Mouse (Mus musculus) CH12.LX (cell line): ENCODE data around the gene Prkg1. TPM values are rescaled to one million over a fixed set of nuclear protein-coding genes. Genes with fewer than 3 reads are reported as not detected.
A peak's percentile ranks its signal among the peaks of the same experiment; 100 is the strongest.

Experiments used
- DNase-seq: peaks from one replicate; pipeline ENCODE4 v3.0.0-alpha.2; 2013; ENCODE audit errors: extremely low read depth
- H3K27ac ChIP-seq: 2 replicates; pipeline ENCODE4 v1.5.1; 2012; ENCODE audit warnings: low read depth, mild to moderate bottlenecking, control low read depth, moderate library complexity; ENCODE audit not compliant: insufficient read depth
- H3K27me3 ChIP-seq: replicated peaks from 2 replicates; pipeline ENCODE3; 2012; ENCODE audit warnings: inconsistent platforms
- H3K36me3 ChIP-seq, 2 experiments: replicated peaks in 1 of 2; 2 replicates each; pipeline versions ENCODE3 to v1.6.1; 2012; ENCODE audit warnings: inconsistent platforms in 1 of 2, low read length in 1 of 2, mild to moderate bottlenecking in 1 of 2, mixed read lengths in 1 of 2, moderate library complexity in 1 of 2; ENCODE audit not compliant: control insufficient read depth in 1 of 2, insufficient read depth in 1 of 2
- H3K4me1 ChIP-seq, 2 experiments: 2 replicates each; pipeline ENCODE4 v1.6.1; 2012; ENCODE audit warnings: inconsistent platforms in 1 of 2, moderate library complexity in 1 of 2; ENCODE audit not compliant: insufficient read depth in 2 of 2, control insufficient read depth in 1 of 2
- H3K4me2 ChIP-seq: 2 replicates; pipeline ENCODE4 v1.6.1; 2012; ENCODE audit warnings: low read depth, mild to moderate bottlenecking, control low read depth; ENCODE audit not compliant: poor library complexity, insufficient read depth, severe bottlenecking
- H3K4me3 ChIP-seq, 3 experiments: fragments of 150-350 bp in 1 of 3; sonication (generic) in 1 of 3; replicated peaks in 1 of 3; 2 replicates each; pipeline versions ENCODE3 to v1.5.1; 2011 to 2012; ENCODE audit warnings: low read depth in 2 of 3, low read length in 2 of 3, mild to moderate bottlenecking in 2 of 3, moderate library complexity in 2 of 3, control low read depth in 1 of 3, improper control_type of control experiment in 1 of 3, inconsistent platforms in 1 of 3, mixed read lengths in 1 of 3; ENCODE audit not compliant: poor library complexity in 1 of 3
- H3K79me2 ChIP-seq: replicated peaks from 2 replicates; pipeline ENCODE4 v1.6.1; 2012; ENCODE audit warnings: mild to moderate bottlenecking, moderate library complexity; ENCODE audit not compliant: control insufficient read depth, poor library complexity, insufficient read depth, severe bottlenecking; ENCODE audit errors: extremely low read depth
- H3K9ac ChIP-seq: 2 replicates; pipeline ENCODE4 v1.6.1; 2012; ENCODE audit warnings: low read depth, mild to moderate bottlenecking, control low read depth, moderate library complexity; ENCODE audit not compliant: insufficient read depth
- H3K9me3 ChIP-seq: replicated peaks from 2 replicates; pipeline ENCODE3; 2012; ENCODE audit warnings: low read length, inconsistent platforms, mixed read lengths
- ETS1 ChIP-seq: conservative IDR thresholded peaks from 2 replicates; pipeline ENCODE4 v1.6.1; 2012; ENCODE audit warnings: low read depth, mild to moderate bottlenecking, inconsistent platforms, low read length, improper control_type of control experiment, moderate library complexity
- HCFC1 ChIP-seq: IDR thresholded peaks from 2 replicates; pipeline ENCODE4 v1.6.1; 2012; ENCODE audit warnings: low read depth, mild to moderate bottlenecking, inconsistent platforms, low read length, improper control_type of control experiment
- JUN ChIP-seq: IDR thresholded peaks from 2 replicates; pipeline ENCODE4 v1.6.1; 2011; ENCODE audit warnings: low read depth, mild to moderate bottlenecking, low read length, improper control_type of control experiment, moderate library complexity; ENCODE audit not compliant: insufficient read depth
- JUND ChIP-seq: conservative IDR thresholded peaks from 2 replicates; pipeline ENCODE4 v1.6.1; 2011; ENCODE audit warnings: low read depth, low read length, improper control_type of control experiment
- KAT2A ChIP-seq: IDR thresholded peaks from 2 replicates; pipeline ENCODE4 v1.6.1; 2012; ENCODE audit warnings: low read length, improper control_type of control experiment, inconsistent platforms; ENCODE audit not compliant: insufficient replicate concordance
- MAFK ChIP-seq: IDR thresholded peaks from 2 replicates; pipeline ENCODE4 v1.6.1; 2011; ENCODE audit warnings: low read length, improper control_type of control experiment; ENCODE audit not compliant: insufficient replicate concordance
- MAZ ChIP-seq: IDR thresholded peaks from 2 replicates; pipeline ENCODE4 v1.6.1; 2012; ENCODE audit warnings: low read depth, mild to moderate bottlenecking, inconsistent platforms, low read length, improper control_type of control experiment, moderate library complexity
- MEF2A ChIP-seq: IDR thresholded peaks from 2 replicates; pipeline ENCODE4 v1.6.1; 2014; ENCODE audit warnings: low read depth, mild to moderate bottlenecking, inconsistent platforms, low read length, improper control_type of control experiment, borderline replicate concordance
- MYC ChIP-seq: IDR thresholded peaks from 2 replicates; pipeline ENCODE4 v1.6.1; 2011; ENCODE audit warnings: low read depth, mild to moderate bottlenecking, improper control_type of control experiment, low read length
- NRF1 ChIP-seq: IDR thresholded peaks from 2 replicates; pipeline ENCODE4 v1.6.1; 2014; ENCODE audit warnings: low read depth, mild to moderate bottlenecking, inconsistent platforms, low read length, improper control_type of control experiment, moderate library complexity
- POLR2A ChIP-seq: IDR thresholded peaks from 2 replicates; pipeline ENCODE4 v1.6.1; 2011; ENCODE audit warnings: low read depth, mild to moderate bottlenecking, improper control_type of control experiment, low read length
- POLR2AphosphoS2 ChIP-seq: IDR thresholded peaks from 2 replicates; pipeline ENCODE4 v1.6.1; 2011; ENCODE audit warnings: low read depth, low read length, improper control_type of control experiment
- RAD21 ChIP-seq: IDR thresholded peaks from 2 replicates; pipeline ENCODE4 v1.6.1; 2011; ENCODE audit warnings: low read depth, mild to moderate bottlenecking, low read length, improper control_type of control experiment, moderate library complexity
- RCOR1 ChIP-seq: conservative IDR thresholded peaks from 2 replicates; pipeline ENCODE4 v1.6.1; 2012; ENCODE audit warnings: low read depth, mild to moderate bottlenecking, inconsistent platforms, low read length, improper control_type of control experiment
- SIN3A ChIP-seq: IDR thresholded peaks from 2 replicates; pipeline ENCODE4 v1.6.1; 2012; ENCODE audit warnings: low read length, improper control_type of control experiment, inconsistent platforms
- TCF12 ChIP-seq: IDR thresholded peaks from 2 replicates; pipeline ENCODE4 v1.6.1; 2014; ENCODE audit warnings: low read depth, mild to moderate bottlenecking, inconsistent platforms, low read length, improper control_type of control experiment
- USF1 ChIP-seq: IDR thresholded peaks from 2 replicates; pipeline ENCODE4 v1.6.1; 2014; ENCODE audit warnings: low read depth, mild to moderate bottlenecking, inconsistent platforms, low read length, improper control_type of control experiment
- USF2 ChIP-seq: conservative IDR thresholded peaks from 2 replicates; pipeline ENCODE4 v1.6.1; 2011; ENCODE audit warnings: low read depth, low read length, improper control_type of control experiment
- ZC3H11A ChIP-seq: IDR thresholded peaks from 2 replicates; pipeline ENCODE4 v1.6.1; 2012; ENCODE audit warnings: low read depth, mild to moderate bottlenecking, inconsistent platforms, low read length, improper control_type of control experiment
- ZMIZ1 ChIP-seq: IDR thresholded peaks from 2 replicates; pipeline ENCODE4 v1.6.1; 2012; ENCODE audit warnings: low read depth, mild to moderate bottlenecking, inconsistent platforms, low read length, improper control_type of control experiment
- dilution Hi-C: fragments of 300-500 bp; cut with MboI; formaldehyde crosslinking; loops from 2 replicates; pipeline ENCODE4 v1.14.3; 2020; ENCODE audit warnings: low sequenced_read_pairs; ENCODE audit not compliant: extremely low pct_unique_long_range_greater_than_20kb, extremely low pct_ligation_motif_present
- in situ Hi-C: fragments of 300-500 bp; cut with MboI; formaldehyde crosslinking; loops from 3 replicates; pipeline ENCODE4 v1.14.3; 2019; ENCODE audit warnings: low sequenced_read_pairs, low pct_ligation_motif_present, low pct_unique_long_range_greater_than_20kb, mixed read lengths
- polyA plus RNA-seq: library from polyadenylated mRNA; unstranded; fragments of >175 nt; gene quantifications from 2 replicates; pipeline ENCODE4 v1.2.1, GENCODE M21; 2012; ENCODE audit warnings: low read depth; ENCODE audit not compliant: insufficient read length
- total RNA-seq, 2 experiments: library from RNA; depleted of rRNA; stranded (reverse); fragments of 300-350 nt in 1 of 2; fragments of >200 nt in 1 of 2; gene quantifications; 2 replicates each; pipeline ENCODE4 v1.2.3; 2012 to 2014

Prkg1 gene
- total and polyA plus RNA-seq, 3 experiments: not detected

GRCm38 (mm10) chr19:30998572-30998971 lies 766.3 kb downstream of the Prkg1 start:
- H3K4me1 ChIP-seq: peaks cover 0 to 12% of the 10 kb centered on the region in 2 experiments; a peak in 2 of 4 replicates
- H3K9ac ChIP-seq: no peak overlapping the region
- DNase-seq: peak; percentile 57
- in situ Hi-C loops (no loop called here), dilution Hi-C loops (no loop called here)
- H3K4me2 ChIP-seq: no peak overlapping the region
- H3K27ac ChIP-seq: no peak overlapping the region
- H3K9me3 ChIP-seq: no peaks in the 10 kb centered on the region
- TF ChIP-seq NRF1 (no peak), USF1 (no peak), ZC3H11A (no peak), USF2 (no peak), RAD21 (no peak), SIN3A (no peak), MAZ (no peak), POLR2A (no peak)
- H3K36me3 ChIP-seq: no peaks in the 10 kb centered on the region
- H3K4me3 ChIP-seq: no peak overlapping the region
- no peaks in the 10 kb centered on the region for H3K27me3 ChIP-seq
- H3K79me2 ChIP-seq: no peaks in the 10 kb centered on the region

- H3K4me3 ChIP-seq: no peak overlapping the region
- TF ChIP-seq POLR2AphosphoS2 (no peak), MYC (no peak), NRF1 (no peak), POLR2A (no peak), JUND (no peak)
- TF ChIP-seq, all 38 proteins: peak for 0
- Histone ChIP-seq H3K27me3 (no peaks in the 10 kb centered on the region), H3K79me2 (no peaks in the 10 kb centered on the region), H3K4me2 (no peak overlapping the region), H3K9ac (no peak overlapping the region), H3K27ac (no peak overlapping the region), H3K36me3 (no peaks in the 10 kb centered on the region), H3K9me3 (no peaks in the 10 kb centered on the region), H3K4me1 (no peaks in the 10 kb centered on the region)
- dilution Hi-C loops: no loop called here
- in situ Hi-C loops: no loop called here
- DNase-seq: no peak
These were observed 774.4 kb downstream of the Prkg1 start for GRCm38 (mm10) chr19:30990390-30990789.

GRCm38 (mm10) chr19:30982436-30982835 lies 782.4 kb downstream of the Prkg1 start:
- no peak for TF ChIP-seq KAT2A
- TF ChIP-seq TCF12: no peak
- TF ChIP-seq HCFC1: no peak
- TF ChIP-seq MAFK: no peak
- TF ChIP-seq RCOR1: no peak
- no peak for TF ChIP-seq ETS1
- no peak for TF ChIP-seq JUN
- TF ChIP-seq MEF2A: no peak
- no peak for TF ChIP-seq ZMIZ1
- no peak for TF ChIP-seq JUND
- TF ChIP-seq, all 38 proteins: peak for 0
- no peaks in the 10 kb centered on the region for H3K27me3 ChIP-seq
- DNase-seq: no peak
- no peak overlapping the region for H3K9ac ChIP-seq
- H3K9me3 ChIP-seq: no peaks in the 10 kb centered on the region
- no peaks in the 10 kb centered on the region for H3K79me2 ChIP-seq
- no peaks in the 10 kb centered on the region for H3K36me3 ChIP-seq
- no peak overlapping the region for H3K4me3 ChIP-seq
- in situ Hi-C loops (no loop called here), dilution Hi-C loops (no loop called here)
- H3K4me1 ChIP-seq: no peaks in the 10 kb centered on the region
- no peak overlapping the region for H3K4me2 ChIP-seq
- no peak overlapping the region for H3K27ac ChIP-seq
